Mouse (Mus musculus): ENCODE results near the gene Tex19.2.
"Not testable (repeated sequence)": the region's sequence is repeated elsewhere in the genome, so short reads cannot be mapped to it uniquely, and the experiment has no call there.

The Tex19.2 gene

DNA sequence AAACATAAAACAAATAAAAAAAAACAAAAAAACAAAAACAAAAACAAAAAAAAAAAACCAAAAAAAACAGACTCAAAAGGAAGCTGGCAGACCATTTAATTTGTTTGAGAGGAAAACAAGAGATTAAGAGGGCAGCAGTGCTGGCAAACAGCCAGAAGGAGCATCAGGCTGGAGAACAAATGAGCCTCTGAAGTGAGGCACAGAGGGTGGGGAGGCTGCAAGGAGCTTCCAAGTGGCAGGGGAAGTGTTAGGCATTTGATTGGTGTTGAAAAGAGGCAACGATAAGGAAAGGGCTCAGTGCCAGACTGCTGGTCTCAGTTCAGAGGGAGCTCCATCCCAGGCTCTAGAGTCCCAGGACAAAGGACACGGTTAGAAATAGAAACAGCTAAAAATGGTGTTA, 8.5 kb downstream of the Tex19.2 start:
- DNase-seq: peak; percentile 97

DNA sequence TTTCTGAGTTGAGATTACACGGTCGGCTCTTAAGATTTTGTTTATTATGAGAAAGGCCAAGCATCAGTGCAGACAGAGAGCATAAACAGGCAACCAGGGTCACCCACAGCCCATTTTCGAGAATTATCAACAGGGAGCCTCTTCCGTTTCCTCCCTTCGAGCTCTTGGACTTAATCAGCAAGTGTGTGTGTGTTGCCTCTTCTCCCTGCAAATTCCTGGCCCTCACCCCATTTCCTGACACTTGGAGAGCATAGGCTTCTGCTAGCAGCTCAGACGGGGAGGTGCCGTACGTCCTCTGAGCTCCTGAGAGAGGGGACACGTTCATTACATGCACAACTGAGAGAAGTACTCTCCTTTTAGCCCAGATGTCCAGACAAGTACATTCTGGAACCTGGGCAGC, 10.4 kb downstream of the Tex19.2 start:
- peak; percentile 93 for DNase-seq

DNA sequence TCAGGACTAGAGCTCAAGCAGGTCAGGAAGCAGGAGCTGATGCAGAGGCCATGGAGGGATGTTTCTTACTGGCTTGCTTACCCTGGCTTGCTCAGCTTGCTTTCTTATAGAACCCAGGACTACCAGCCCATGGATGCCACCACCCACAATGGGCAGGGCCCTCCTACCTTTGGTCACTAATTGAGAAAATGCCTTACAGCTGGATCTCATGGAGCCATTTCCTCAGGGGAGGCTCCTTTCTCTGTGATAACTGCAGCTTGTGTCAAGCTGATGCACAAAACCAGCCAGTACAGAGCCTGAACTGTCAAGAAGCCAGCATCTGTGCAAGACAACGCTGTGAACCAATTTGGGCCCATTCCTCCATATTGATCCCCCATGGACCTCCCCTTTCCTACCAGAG, 11.2 kb downstream of the Tex19.2 start:
- DNase-seq: peak; percentile 90

DNA sequence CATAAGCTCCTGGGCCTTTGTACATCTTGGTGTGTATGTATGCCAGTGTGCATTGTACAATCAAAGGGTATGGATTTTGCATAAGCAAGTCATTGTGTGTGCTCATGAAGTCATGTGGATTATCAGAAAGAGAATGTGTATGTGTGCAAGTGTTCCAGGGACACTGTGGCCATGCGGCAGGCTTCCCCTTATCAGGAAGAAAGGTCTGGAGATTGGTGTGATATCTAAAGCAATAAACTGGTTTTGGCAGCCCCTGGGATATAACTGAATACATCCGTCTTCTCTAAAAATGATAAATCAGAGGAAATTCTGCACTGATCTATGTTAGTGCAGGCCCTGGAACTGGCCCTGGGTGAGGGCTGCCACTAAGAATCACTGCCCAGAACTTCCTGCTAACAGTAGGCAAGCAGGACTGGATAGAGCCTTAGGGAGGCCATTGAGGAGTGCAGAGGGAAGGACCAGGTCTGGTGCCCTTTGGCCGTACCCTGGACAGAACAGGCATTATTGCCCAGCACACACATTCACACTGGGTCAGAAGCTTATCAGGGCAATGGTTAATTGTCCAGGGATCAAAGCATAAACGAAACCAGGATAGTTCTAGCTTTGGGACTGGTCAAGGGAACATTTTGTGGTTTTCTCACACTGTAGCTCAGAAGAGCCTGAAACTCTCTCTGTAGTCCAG, 17.2 kb downstream of the Tex19.2 start:
- DNase-seq: no peak

DNA sequence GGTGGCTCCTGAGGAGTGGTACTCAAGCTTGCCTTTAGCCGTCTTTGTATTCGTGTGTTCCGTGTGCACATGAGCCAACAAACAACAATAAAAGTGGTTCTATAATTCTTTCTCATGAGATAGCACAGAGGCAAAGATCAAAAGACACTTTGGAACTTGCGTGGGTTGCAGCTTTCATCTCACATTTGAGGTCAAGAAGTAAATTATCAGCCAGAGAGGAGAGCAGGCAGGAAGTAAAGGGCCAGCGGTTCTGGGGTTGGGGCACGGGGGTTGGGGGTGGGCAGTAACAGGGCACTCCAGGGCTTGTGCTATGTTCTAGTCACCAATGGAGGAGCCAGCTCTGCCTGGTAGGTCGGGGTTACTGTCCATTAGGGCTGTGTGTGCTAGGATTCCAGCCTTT, 17.8 kb downstream of the Tex19.2 start:
- DNase-seq: no peak

DNA sequence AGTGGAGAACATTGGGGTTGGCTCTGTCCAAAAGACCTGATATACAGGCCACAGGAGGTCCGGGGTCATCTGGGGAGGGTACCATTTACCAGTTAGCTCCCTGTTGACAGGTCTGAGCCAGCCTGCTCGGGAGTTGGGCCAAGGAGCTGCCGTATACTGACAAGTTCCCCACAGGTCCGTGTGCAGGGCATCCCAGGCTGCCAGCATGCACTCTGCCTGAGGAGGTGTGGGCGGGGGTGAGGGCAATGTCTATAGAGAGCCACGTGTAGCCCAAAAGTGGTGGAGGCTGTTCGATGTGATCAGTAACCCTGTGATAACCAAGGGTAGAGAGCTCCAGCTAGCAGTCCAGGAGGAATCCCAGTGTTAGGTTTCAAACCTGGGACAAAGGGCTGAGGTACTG, 18.7 kb downstream of the Tex19.2 start:
- no peak for DNase-seq

DNA sequence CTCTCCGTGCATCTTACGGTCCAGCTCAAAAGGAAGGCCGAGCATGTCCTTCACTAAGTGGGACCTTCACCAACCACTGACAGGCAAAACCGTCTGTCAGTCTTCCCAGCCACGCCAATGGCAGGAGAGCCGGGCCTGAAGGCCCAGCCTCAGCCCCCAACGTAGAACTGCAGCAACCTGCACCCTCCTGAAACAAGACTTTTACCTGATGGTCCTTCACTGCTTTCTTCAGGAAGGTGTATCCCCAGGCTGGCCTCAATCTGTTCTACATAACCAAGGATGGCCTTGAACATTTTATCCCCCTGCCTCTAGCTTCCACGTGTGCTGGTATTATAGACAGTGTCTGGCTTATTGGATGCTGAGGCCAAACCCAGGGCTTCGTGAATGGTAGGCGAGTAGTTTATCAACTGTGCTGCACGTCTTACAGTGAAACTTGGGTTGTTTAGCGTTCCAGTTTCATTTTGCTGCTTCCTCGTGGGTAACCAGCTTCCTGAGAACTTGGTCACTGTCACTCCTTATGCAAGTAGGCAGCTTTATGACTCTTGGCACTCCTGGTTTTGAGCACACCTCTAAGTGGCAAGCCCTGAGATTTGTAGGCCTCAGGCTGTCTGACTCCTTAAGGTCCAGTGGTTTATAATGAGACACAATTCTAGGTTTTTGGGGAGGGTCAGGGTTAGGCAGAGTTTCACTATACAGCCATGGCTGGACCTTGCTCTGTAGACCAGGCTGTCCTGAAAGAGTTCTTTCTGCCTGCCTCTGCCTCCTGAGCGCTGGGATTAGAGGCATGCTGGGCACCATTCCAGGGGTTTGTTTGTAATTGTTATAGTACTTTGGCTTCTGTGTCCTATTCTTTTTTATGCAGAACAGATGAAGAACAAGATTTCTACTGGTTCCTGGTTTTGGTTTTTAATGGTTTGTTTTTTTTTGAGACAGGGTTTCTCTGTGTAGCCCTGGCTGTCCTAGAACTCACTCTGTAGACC, 25.6 kb downstream of the Tex19.2 start:
- DNase-seq: peak; percentile 61

DNA sequence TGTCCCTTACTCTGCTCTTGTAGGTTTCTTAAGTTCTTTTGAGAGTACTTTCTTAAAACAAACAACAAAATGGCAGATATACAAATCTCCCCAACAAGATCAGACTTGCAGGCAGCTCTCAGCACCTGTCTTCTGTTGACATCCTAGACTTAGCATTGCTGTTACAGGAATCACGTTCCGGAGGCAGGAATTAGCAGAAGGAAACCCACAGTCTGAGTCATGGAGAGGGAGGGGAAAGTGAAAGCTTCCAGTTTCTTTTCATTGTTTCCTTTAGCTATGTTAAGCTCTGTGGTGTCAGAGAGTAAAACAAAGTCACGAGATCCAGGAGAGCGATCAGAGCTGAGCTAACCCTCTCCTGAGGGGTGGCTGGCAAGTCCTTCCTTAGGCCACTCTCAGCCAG, 27.5 kb downstream of the Tex19.2 start:
- DNase-seq: no peak

DNA sequence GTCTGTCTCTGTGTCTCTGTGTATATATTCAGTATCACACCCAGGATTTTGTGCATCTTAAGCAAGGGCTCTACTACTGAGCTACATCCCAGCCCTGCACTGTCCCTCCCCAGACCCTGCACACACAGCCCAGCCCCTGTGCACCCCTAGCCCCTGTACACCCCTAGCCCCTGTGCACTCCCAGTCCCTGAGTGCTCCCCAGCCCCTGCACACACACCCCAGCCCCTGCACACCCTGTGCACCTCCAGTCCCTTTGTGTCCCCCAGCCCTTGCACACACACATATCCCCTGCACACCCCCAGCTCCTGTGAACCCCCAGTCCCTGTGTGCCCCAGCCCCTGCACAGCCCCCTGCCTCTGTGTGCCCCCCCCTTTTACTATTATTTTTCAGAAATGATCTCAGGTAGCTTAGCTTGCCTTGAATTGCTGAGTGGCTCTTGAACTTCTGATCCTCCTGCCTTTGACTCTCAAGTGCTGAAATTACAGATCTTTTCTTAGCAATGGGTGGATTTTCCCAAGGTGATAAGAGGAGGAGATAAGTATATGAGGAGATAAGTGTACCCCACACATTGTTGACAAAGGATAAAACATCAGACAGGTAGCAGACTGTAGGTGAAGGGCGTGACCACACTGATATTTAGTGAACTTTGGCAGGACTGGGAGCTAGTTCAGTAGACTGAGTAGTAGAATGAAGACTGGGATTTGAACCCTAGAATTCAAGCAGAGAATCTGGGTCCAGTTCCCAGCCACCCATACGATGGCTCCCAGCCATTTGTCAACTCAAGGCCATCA, 28.5 kb downstream of the Tex19.2 start:
- peak; percentile 77 for DNase-seq

DNA sequence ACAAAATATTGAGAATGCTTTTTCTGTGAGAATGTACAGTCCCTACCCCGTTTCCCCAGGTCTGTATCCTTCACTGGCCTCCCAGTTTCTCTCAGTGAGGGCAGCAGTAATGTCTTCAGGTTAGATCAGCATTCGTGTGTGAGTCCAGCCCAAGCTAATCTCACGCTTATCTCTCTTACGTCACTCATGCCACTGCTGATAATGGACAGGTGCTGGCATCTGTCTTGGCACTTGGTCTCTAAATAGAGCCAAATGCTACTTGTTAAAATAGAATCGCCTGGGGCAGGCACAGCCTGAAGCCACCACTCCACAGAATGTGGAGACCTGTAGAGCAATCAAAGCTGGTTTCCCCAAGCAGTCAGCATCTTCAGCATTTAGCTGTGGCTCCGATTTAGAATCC, 29.5 kb downstream of the Tex19.2 start:
- DNase-seq: peak; percentile 55

DNA sequence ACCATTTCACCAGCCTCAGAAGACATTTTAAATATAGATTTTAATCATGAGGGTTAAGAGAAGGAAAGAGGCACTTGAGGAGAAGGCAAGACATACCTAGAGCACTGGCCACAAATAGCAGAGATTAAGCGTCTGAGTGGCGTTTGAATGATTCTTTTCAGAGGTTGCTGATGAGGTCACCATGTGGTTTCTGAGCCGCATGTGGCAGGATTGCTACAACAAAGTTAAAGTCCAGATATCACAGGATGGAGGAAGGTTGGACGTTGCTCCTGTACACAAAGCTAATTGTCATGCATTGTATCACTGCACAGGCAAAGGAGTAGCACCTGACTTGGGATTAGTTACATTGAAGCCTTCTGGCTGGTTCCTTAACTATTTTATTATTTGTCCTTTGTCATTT, 32.2 kb downstream of the Tex19.2 start:
- DNase-seq: no peak

DNA sequence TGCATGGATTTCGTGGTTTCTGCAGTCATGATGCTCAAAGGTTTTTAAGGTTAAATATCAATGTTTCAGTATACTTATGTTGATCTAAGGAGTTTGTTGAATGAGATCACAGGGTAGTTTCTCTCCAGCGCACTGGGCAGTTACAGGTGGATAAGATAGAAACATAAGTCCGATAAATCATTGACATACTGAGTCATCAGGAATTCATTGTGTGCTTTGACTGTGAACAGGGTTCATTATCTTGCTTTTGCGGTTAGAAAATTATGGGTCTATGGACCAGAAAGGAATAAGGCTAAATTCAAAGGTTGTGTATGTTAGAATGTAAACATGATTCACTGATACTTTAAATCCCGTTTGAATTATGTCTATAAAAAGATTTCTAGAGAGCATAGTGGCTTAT, 33.3 kb downstream of the Tex19.2 start:
- DNase-seq: peak; percentile 53

DNA sequence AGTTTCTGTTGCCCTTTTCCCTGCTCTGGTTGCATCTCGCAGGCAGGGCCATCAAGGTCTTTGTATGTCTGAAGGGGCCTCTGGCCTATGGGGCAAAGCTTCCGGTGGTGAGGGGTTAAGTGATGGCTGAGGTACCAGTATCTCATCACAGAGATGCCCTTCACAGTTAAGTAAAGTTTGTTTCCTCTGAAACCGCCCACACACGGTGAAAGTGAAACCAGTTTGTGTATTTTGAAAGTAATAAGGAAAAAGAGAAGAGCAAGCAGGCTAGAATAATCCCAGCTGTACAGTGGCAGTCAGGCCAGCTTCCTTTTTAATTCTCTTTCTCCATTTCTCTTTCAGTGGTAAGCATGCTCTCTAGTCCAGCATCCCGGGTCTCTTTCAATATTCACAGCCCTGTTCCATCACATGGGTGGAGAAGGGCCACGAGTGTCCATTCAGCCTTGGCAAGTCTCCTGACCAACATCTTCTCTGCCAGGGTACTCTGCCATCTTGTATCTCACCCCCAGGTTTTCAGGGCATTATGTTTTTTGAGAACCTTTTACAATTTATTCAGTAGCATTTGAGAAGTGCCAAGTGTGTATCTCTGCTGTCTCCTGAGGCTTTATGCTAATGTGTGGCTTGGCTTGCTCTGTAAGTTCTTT, 35.5 kb downstream of the Tex19.2 start:
- peak; percentile 92 for DNase-seq

DNA sequence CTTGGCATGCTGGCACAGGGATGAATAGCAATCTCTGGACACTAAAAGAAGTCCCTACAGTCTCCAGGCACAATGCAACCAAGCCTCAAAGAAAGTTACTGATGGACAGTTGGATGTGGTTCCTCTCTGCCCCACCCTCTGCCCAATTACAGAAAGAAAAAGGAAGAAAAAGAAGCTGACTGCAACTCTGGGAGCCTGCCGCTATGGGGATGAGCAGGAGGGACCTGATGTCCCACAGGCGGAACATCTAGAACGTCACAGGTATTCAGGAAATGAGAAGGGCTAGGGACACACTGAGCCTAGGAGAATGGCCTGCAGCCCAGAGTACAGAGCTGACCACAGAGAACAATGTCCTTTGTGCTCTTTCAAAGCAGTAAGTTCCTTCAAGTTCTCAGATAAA, 36.2 kb downstream of the Tex19.2 start:
- peak; percentile 92 for DNase-seq

DNA sequence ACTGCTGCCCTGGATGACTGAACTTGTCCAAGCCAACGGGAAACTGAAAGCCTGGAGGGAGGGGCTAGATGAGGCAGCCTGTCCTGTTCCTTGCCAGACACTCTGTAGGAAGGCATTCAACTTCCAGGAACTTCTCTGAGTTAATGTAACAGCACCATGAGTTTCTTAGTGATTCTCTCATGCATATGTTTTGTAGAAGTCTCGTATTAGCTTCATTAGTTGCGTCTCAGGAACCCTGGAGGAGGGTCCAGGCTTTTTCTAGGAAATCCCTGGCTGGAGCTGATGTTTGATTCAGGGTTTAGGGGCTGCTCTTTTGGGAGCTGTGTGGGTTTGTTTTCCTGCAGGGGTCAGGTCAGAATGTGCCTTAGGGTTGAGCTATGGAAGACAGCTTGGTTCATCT, 37.4 kb downstream of the Tex19.2 start, which contains the start of gene Sectm1a:
Gene Sectm1a (minus strand): TSS at position 101 of the 400 bp plus-strand sequence.
- DNase-seq: no peak

DNA sequence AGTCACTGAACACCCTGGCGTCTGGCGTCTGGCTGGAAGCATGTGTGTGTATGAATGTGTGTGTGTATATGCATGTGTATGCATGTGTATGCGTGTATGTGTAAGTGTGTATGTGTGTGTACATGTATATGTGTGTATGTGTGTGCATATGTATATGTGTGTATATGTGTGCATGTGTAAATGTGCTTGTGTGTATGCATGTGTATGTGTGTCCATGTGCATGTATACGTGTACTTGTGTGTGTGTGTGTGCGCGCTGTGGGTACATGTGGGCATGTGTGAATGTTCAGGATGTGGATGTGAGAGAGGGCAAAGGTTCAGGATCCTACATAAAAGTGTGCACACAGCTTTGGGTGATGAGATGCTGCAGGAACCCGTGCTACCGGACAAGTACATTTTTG, 38.1 kb downstream of the Tex19.2 start:
- DNase-seq: no peak

DNA sequence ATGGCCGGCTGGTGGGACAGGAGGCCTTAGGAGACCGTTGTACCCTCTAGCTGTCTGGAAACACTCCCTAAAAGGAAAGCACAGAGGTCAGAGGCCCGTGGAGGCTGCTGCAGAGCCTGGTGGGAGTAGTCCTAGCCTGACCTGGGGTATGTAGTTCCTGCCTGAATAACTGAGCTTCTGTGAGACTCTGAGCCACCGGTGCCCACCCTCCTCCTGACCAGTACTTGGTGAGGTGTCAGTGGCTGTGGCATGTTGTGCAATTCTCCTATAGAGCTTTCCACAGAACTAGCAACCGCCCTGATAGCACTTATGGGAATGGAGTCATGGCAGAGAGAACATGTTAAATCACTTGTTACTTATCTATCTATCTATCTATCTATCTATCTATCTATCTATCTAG, 42.8 kb downstream of the Tex19.2 start:
- DNase-seq: peak; percentile 71

DNA sequence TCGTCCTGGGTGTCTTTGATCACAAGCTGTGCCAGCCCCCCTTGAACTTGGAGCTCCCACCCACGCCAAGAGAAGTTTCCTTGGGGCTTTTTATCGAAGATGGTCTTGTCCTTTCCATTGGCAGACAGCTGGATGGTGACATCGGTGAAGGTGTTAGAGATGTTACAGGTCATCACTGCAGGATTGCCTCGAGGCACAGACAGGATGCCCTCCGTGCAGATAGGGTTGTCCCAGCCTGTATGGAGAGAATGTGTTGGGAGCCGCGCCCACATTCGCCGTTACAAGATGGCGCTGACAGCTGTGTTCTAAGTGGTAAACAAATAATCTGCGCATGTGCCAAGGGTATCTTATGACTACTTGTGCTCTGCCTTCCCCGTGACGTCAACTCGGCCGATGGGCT, 48.8 kb downstream of the Tex19.2 start:
- not testable (repeated sequence) for DNase-seq

DNA sequence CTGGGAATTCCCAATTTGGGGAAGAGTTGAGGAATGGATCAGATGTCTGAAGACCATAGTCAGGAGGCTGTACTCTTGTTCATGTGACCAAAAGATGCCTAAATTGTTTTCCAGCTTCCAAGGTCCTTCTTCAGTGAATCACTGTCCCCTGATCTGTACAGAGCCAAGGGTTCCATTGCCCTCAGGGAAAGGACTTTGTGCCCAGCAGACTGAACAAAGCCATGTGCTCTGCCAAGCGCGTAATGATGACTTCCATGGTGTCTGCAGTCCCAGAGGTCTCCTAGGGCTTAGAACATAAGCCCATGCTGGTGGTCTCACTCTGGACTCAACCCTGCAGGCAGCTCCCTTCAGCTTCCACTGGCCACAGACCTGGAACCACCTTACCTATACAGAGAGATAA, 50.6 kb downstream of the Tex19.2 start:
- no peak for DNase-seq
